Mouse (Mus musculus) effector memory CD4-positive, alpha-beta T cell, adult 7 months (primary cell): ENCODE measurements around the gene Pheta2. TPM values are rescaled to one million over a fixed set of nuclear protein-coding genes. Genes with fewer than 3 reads are reported as not detected.

Experiments
- polyA plus RNA-seq: library from polyadenylated mRNA; unstranded; fragments of 100-300 nt; shearing (Covaris generic); gene quantifications from one replicate; pipeline ENCODE4 v1.2.1, GENCODE M21; 2017

Gene Pheta2
- 0.61 TPM for polyA plus RNA-seq

GRCm38 (mm10) chr15:82338593-82339112 is at the start of gene Pheta2, which contains the start of the genes Naga and Smdt1:
Gene Pheta2, plus strand, starts transcription at chr15:82338942.
Gene Naga, minus strand, starts transcription at chr15:82338925.
Gene Smdt1, plus strand, starts transcription at chr15:82338959.

GRCm38 (mm10) chr15:82298764-82299561 is 39.8 kb upstream of the Pheta2 start, which contains the start of gene Wbp2nl:
Gene Wbp2nl, plus strand, starts transcription at chr15:82298954.

GRCm38 (mm10) chr15:82354126-82354945 is 15.6 kb downstream of the Pheta2 start, which contains the start of gene Ndufa6:
Gene Ndufa6, minus strand, starts transcription at chr15:82354322.

GRCm38 (mm10) chr15:82379871-82380713 is 41.4 kb downstream of the Pheta2 start, which contains the start of gene Cyp2d22:
Gene Cyp2d22, minus strand, starts transcription at chr15:82380260.

GRCm38 (mm10) chr15:82393922-82394321 is 55.2 kb downstream of the Pheta2 start, which contains the start of gene Cyp2d11:
Gene Cyp2d11, minus strand, starts transcription at chr15:82394022.

Other genes starting within 250 kb of the Pheta2 start
- 32.0 TPM for gene Ccdc134, start 211.0 kb upstream of the Pheta2 start, polyA plus RNA-seq
- 151 TPM for gene Srebf2, start 191.8 kb upstream of the Pheta2 start, polyA plus RNA-seq
- gene Shisa8, start 126.1 kb upstream of the Pheta2 start, polyA plus RNA-seq, result not detected
- gene Tnfrsf13c, start 114.6 kb upstream of the Pheta2 start, polyA plus RNA-seq, result 0.39 TPM
- 1.4 TPM for gene Cenpm, start 94.2 kb upstream of the Pheta2 start, polyA plus RNA-seq
- not detected for gene 1500009C09Rik, start 86.5 kb upstream of the Pheta2 start, polyA plus RNA-seq
- gene Sept3, start 64.0 kb upstream of the Pheta2 start, polyA plus RNA-seq, result 0.94 TPM
- not detected for gene Wbp2nl, start 40.0 kb upstream of the Pheta2 start, polyA plus RNA-seq
- gene Naga, start within 50 bp of the Pheta2 start, polyA plus RNA-seq, result 28.1 TPM
- 196 TPM for gene Smdt1, start within 50 bp of the Pheta2 start, polyA plus RNA-seq
- 299 TPM for gene Ndufa6, start 15.4 kb downstream of the Pheta2 start, polyA plus RNA-seq
- gene Cyp2d22, start 41.3 kb downstream of the Pheta2 start, polyA plus RNA-seq, result 5.6 TPM
- gene Cyp2d11, start 55.1 kb downstream of the Pheta2 start, polyA plus RNA-seq, result not detected
- gene Cyp2d10, start 68.3 kb downstream of the Pheta2 start, polyA plus RNA-seq, result 0.93 TPM
- not detected for gene Cyp2d9, start 94.5 kb downstream of the Pheta2 start, polyA plus RNA-seq
- 0.32 TPM for gene Cyp2d12, start 216.1 kb downstream of the Pheta2 start, polyA plus RNA-seq